Mouse (Mus musculus): Measurements from ENCODE around the gene AU018091. TPM values are rescaled to one million over a fixed set of nuclear protein-coding genes. Genes with fewer than 3 reads are reported as not detected.

AU018091 gene
- not detected in 2 replicates for polyA plus RNA-seq (2012; rRNA removed; ENCODE audit: low replicate concordance)

GRCm38 (mm10) chr7:3168925-3169324 lies at the start of gene AU018091:
TSS of gene AU018091 (minus strand) at chr7:3169203.

Other genes starting within 250 kb of the AU018091 start
- gene Nlrp12, start 80.5 kb upstream of the AU018091 start, polyA plus RNA-seq (2012; rRNA removed; ENCODE audit: low replicate concordance) = 0.14 TPM in 1 of 2 replicates, not detected in the other
- 73.1 and 145 TPM in 2 replicates for gene Myadm, start 119.9 kb upstream of the AU018091 start, polyA plus RNA-seq (2012; rRNA removed; ENCODE audit: low replicate concordance)
- gene Prkcg, start 120.0 kb upstream of the AU018091 start, polyA plus RNA-seq (2012; rRNA removed; ENCODE audit: low replicate concordance) = 0.70 and 1.1 TPM in 2 replicates
- gene Cacng7, start 163.8 kb upstream of the AU018091 start, polyA plus RNA-seq (2012; rRNA removed; ENCODE audit: low replicate concordance) = 7.1 and 8.9 TPM in 2 replicates
- gene Cacng8, start 221.5 kb upstream of the AU018091 start, polyA plus RNA-seq (2012; rRNA removed; ENCODE audit: low replicate concordance) = 0.44 and 0.89 TPM in 2 replicates

All from duodenum, adult 2 months (tissue).